Mouse (Mus musculus) intestine, embryonic 16.5 days (tissue): ENCODE data around the gene Zzz3. TPM values are rescaled to one million over a fixed set of nuclear protein-coding genes. Genes with fewer than 3 reads are reported as not detected.
A peak's percentile ranks its signal among the peaks of the same experiment; 100 is the strongest.

Source experiments
- ATAC-seq: fragments of 200-750 bp; cut with Nextera tagmentation; 2 replicates; pipeline ENCODE4 v1.8.0; 2017; ENCODE audit warnings: moderate TSS enrichment, moderate library complexity
- H3K27ac ChIP-seq: fragments of 300-500 bp; sonication (generic); 2 replicates; pipeline ENCODE4 v1.5.1; 2014; ENCODE audit warnings: mild to moderate bottlenecking, low read length
- H3K27me3 ChIP-seq: fragments of 300-500 bp; sonication (generic); replicated peaks from 2 replicates; pipeline ENCODE4 v1.6.1; 2014; ENCODE audit warnings: low read length, control low read depth, mixed read lengths; ENCODE audit not compliant: control insufficient read depth, insufficient read depth
- H3K36me3 ChIP-seq: fragments of 300-500 bp; sonication (generic); 2 replicates; pipeline ENCODE4 v1.6.1; 2014; ENCODE audit warnings: low read length, control low read depth; ENCODE audit not compliant: control insufficient read depth, insufficient read depth
- H3K4me1 ChIP-seq: fragments of 300-500 bp; sonication (generic); 2 replicates; pipeline ENCODE4 v1.6.1; 2014; ENCODE audit warnings: low read length, control low read depth, mixed read lengths; ENCODE audit not compliant: control insufficient read depth, insufficient read depth
- H3K4me2 ChIP-seq: fragments of 300-500 bp; sonication (generic); 2 replicates; pipeline ENCODE4 v1.6.1; 2014; ENCODE audit warnings: low read depth, low read length, control low read depth
- H3K4me3 ChIP-seq: fragments of 300-500 bp; sonication (generic); 2 replicates; pipeline ENCODE4 v1.5.1; 2014; ENCODE audit warnings: mild to moderate bottlenecking, low read length
- H3K9ac ChIP-seq: fragments of 300-500 bp; sonication (generic); 2 replicates; pipeline ENCODE4 v1.6.1; 2014; ENCODE audit warnings: low read depth, low read length
- H3K9me3 ChIP-seq: fragments of 300-500 bp; sonication (generic); 2 replicates; pipeline ENCODE4 v1.6.1; 2016; ENCODE audit warnings: low read length, control low read depth; ENCODE audit not compliant: control insufficient read depth
- WGBS: fragments of 180-500 bp; shearing (Covaris S2); extraction: QIAGEN DNeasy Blood & Tissue Kit; methylation state at CpG from one replicate; pipeline ENCODE4 v1.1.7; 2014; 5-methylcytosine and 5-hydroxymethylcytosine counted together
- polyA plus RNA-seq: library from polyadenylated mRNA; unstranded; fragments of >200 nt; fragmentation: Nextera tagmentation; extraction: Ambion mirVana; gene quantifications from 2 replicates; pipeline ENCODE4 v1.2.1, GENCODE M21; 2015

Gene Zzz3
- polyA plus RNA-seq, 1 experiment from 2014 or later, result 30.7 TPM

GRCm38 (mm10) chr3:152397335-152397940, 2.2 kb downstream of the Zzz3 start:
- Histone ChIP-seq H3K36me3 (no peaks in the 10 kb centered on the region), H3K9ac (peak overlapping the region; percentile 95), H3K4me2 (peak overlapping the region; percentile 81), H3K27me3 (no peaks in the 10 kb centered on the region), H3K4me3 (peak overlapping the region; percentile 79), H3K9me3 (no peaks in the 10 kb centered on the region), H3K27ac (peak overlapping the region; percentile 99), H3K4me1 (peaks cover 42% of the 10 kb centered on the region)
- 38% methylated on average over 9 of the region's 9 CpGs for WGBS
- no peak for ATAC-seq

- Histone ChIP-seq H3K36me3 (no peaks in the 10 kb centered on the region), H3K4me2 (no peak overlapping the region)
- 62% methylated on average over 5 of the region's 5 CpGs for WGBS
Measured at GRCm38 (mm10) chr3:152400441-152400840, 5.2 kb downstream of the Zzz3 start.

GRCm38 (mm10) chr3:152400875-152401274, 5.6 kb downstream of the Zzz3 start:
- H3K9ac ChIP-seq, result no peak overlapping the region
- ATAC-seq, result no peak
- H3K36me3 ChIP-seq, result no peaks in the 10 kb centered on the region
- no peak overlapping the region for H3K27ac ChIP-seq
- WGBS, result 84% methylated on average over 3 of the region's 3 CpGs
- H3K9me3 ChIP-seq, result no peaks in the 10 kb centered on the region
- no peak overlapping the region for H3K4me3 ChIP-seq
- no peaks in the 10 kb centered on the region for H3K27me3 ChIP-seq
- H3K4me2 ChIP-seq, result no peak overlapping the region
- H3K4me1 ChIP-seq, result peaks cover 48% of the 10 kb centered on the region

More at GRCm38 (mm10) chr3:152400441-152400840, 5.2 kb downstream of the Zzz3 start:
- Histone ChIP-seq H3K9me3 (no peaks in the 10 kb centered on the region), H3K4me1 (peaks cover 47% of the 10 kb centered on the region), H3K27me3 (no peaks in the 10 kb centered on the region), H3K9ac (no peak overlapping the region), H3K4me3 (no peak overlapping the region), H3K27ac (peak overlapping the region; percentile 57; the same call in 1 of the 2 replicates)
- no peak for ATAC-seq

GRCm38 (mm10) chr3:152401964-152402670, 6.8 kb downstream of the Zzz3 start:
- H3K27me3 ChIP-seq, result no peaks in the 10 kb centered on the region
- H3K36me3 ChIP-seq, result no peaks in the 10 kb centered on the region
- no peaks in the 10 kb centered on the region for H3K9me3 ChIP-seq
- no peak overlapping the region for H3K4me3 ChIP-seq
- peak overlapping the region; percentile 2; the same call in 1 of the 2 replicates for H3K27ac ChIP-seq
- WGBS, result 73% methylated on average over 7 of the region's 7 CpGs
- H3K4me1 ChIP-seq, result peaks cover 48% of the 10 kb centered on the region
- H3K4me2 ChIP-seq, result no peak overlapping the region
- no peak overlapping the region for H3K9ac ChIP-seq
- ATAC-seq, result peak; percentile 51; the same call in 1 of the 2 replicates

GRCm38 (mm10) chr3:152402671-152403066, 7.4 kb downstream of the Zzz3 start:
- WGBS, result 82% methylated on average over 3 of the region's 3 CpGs
- Histone ChIP-seq H3K4me2 (no peak overlapping the region), H3K4me1 (peaks cover 44% of the 10 kb centered on the region)

GRCm38 (mm10) chr3:152403827-152404226, 8.6 kb downstream of the Zzz3 start:
- no peaks in the 10 kb centered on the region for H3K9me3 ChIP-seq
- H3K4me2 ChIP-seq, result no peak overlapping the region
- ATAC-seq, result no peak
- WGBS, result 56% methylated on average over 2 of the region's 2 CpGs
- H3K4me3 ChIP-seq, result no peak overlapping the region
- H3K9ac ChIP-seq, result no peak overlapping the region
- no peak overlapping the region for H3K27ac ChIP-seq
- peaks cover 35% of the 10 kb centered on the region for H3K4me1 ChIP-seq
- H3K36me3 ChIP-seq, result no peaks in the 10 kb centered on the region
- H3K27me3 ChIP-seq, result no peaks in the 10 kb centered on the region

More at GRCm38 (mm10) chr3:152402671-152403066, 7.4 kb downstream of the Zzz3 start:
- H3K36me3 ChIP-seq, result no peaks in the 10 kb centered on the region
- H3K27ac ChIP-seq, result peak overlapping the region; percentile 2; the same call in 1 of the 2 replicates
- no peaks in the 10 kb centered on the region for H3K9me3 ChIP-seq
- H3K27me3 ChIP-seq, result no peaks in the 10 kb centered on the region
- no peak overlapping the region for H3K9ac ChIP-seq
- no peak for ATAC-seq
- H3K4me3 ChIP-seq, result no peak overlapping the region

GRCm38 (mm10) chr3:152405420-152405819, 10.1 kb downstream of the Zzz3 start:
- Histone ChIP-seq H3K36me3 (no peaks in the 10 kb centered on the region), H3K27me3 (no peaks in the 10 kb centered on the region), H3K9ac (no peak overlapping the region), H3K27ac (no peak overlapping the region), H3K4me2 (no peak overlapping the region), H3K4me1 (peaks cover 27% of the 10 kb centered on the region; the same call in 1 of the 2 replicates), H3K4me3 (no peak overlapping the region), H3K9me3 (no peaks in the 10 kb centered on the region)
- 94% methylated on average over 7 of the region's 7 CpGs for WGBS
- ATAC-seq, result no peak

- ATAC-seq, result no peak
- no peak overlapping the region for H3K27ac ChIP-seq
- WGBS, result 59% methylated on average over 4 of the region's 4 CpGs
- no peaks in the 10 kb centered on the region for H3K36me3 ChIP-seq
- H3K9ac ChIP-seq, result no peak overlapping the region
- H3K4me1 ChIP-seq, result peaks cover 26% of the 10 kb centered on the region; the same call in 1 of the 2 replicates
- H3K27me3 ChIP-seq, result no peaks in the 10 kb centered on the region
- no peaks in the 10 kb centered on the region for H3K9me3 ChIP-seq
- H3K4me3 ChIP-seq, result no peak overlapping the region
- no peak overlapping the region for H3K4me2 ChIP-seq
Measured at GRCm38 (mm10) chr3:152405978-152406640, 10.8 kb downstream of the Zzz3 start.

- H3K36me3 ChIP-seq, result no peaks in the 10 kb centered on the region
- H3K4me2 ChIP-seq, result no peak overlapping the region
- WGBS, result 74% methylated on average over 7 of the region's 7 CpGs
- H3K27ac ChIP-seq, result no peak overlapping the region
- H3K4me3 ChIP-seq, result no peak overlapping the region
- no peak overlapping the region for H3K9ac ChIP-seq
- H3K27me3 ChIP-seq, result no peaks in the 10 kb centered on the region
- ATAC-seq, result no peak
- no peaks in the 10 kb centered on the region for H3K9me3 ChIP-seq
- H3K4me1 ChIP-seq, result peaks cover 6% of the 10 kb centered on the region; the same call in 1 of the 2 replicates
Measured at GRCm38 (mm10) chr3:152410980-152411551, 15.8 kb downstream of the Zzz3 start.
